ENCODE assay signal across 10 mouse cellular contexts in genomic region chr12:76372881-76373818, GRCm38 (mm10). TPM values are rescaled to one million over a fixed set of nuclear protein-coding genes. Genes with fewer than 3 reads are reported as not detected.
DNase-seq lines count a peak whose midpoint lies in the region; ATAC-seq and TF ChIP-seq lines count a peak whose summit lies in the region.
"Had no signal": no experiment of that assay in that cellular context is flagged by ENCODE, and none has a peak within 500 bp of the region (broad histone marks: within the 10 kb centered on the region; RNA-seq: fewer than 3 reads in every experiment).

No protein-coding gene starts in this region.

- H3K4me1 ChIP-seq in lung, embryonic 14.5 days (ENCODE audit: insufficient read depth) = peaks cover 10% of the 10 kb centered on the region
- peaks cover 48% of the 10 kb centered on the region for H3K4me1 ChIP-seq in limb, embryonic 13.5 days
- H3K4me1 ChIP-seq in stomach, embryonic 16.5 days (ENCODE audit: control insufficient read depth, insufficient read depth, low read length) = peaks cover 21% of the 10 kb centered on the region

- no peaks in the 10 kb centered on the region for H3K36me3 ChIP-seq in lung, embryonic 14.5 days (ENCODE audit: insufficient read depth)
- H3K36me3 ChIP-seq in limb, embryonic 13.5 days = no peaks in the 10 kb centered on the region
- H3K36me3 ChIP-seq in stomach, embryonic 16.5 days (ENCODE audit: control insufficient read depth, insufficient read depth, low read length) = no peaks in the 10 kb centered on the region

- DNase-seq in CD4-positive, CD25-positive, alpha-beta regulatory T cell, adult 2 months (ENCODE audit: low read depth, low spot score) = peak; percentile 69
- DNase-seq in lung, embryonic 14.5 days = no peak
- no peak for DNase-seq in lung, postnatal 25 days (ENCODE audit: low spot score)
- no peak for DNase-seq in adrenal gland, postnatal 36 days
- no peak for DNase-seq in cerebellum, adult 18-20 months
- DNase-seq: cerebellum, postnatal 25 days had no signal

- no peaks in the 10 kb centered on the region for H3K9me3 ChIP-seq in lung, embryonic 14.5 days (ENCODE audit: low read depth, low read length)
- no peaks in the 10 kb centered on the region for H3K9me3 ChIP-seq in limb, embryonic 13.5 days
- H3K9me3 ChIP-seq in stomach, embryonic 16.5 days (replicated peaks; ENCODE audit: control insufficient read depth, low read length) = no peaks in the 10 kb centered on the region

- 82% methylated on average over 5 of the region's 7 CpGs for WGBS in lung, embryonic 14.5 days
- 73% methylated on average over 5 of the region's 7 CpGs for WGBS in limb, embryonic 13.5 days
- WGBS in stomach, embryonic 16.5 days = 76% methylated on average over 5 of the region's 7 CpGs

- TF ChIP-seq CTCF in lung, embryonic 14.5 days (IDR thresholded peaks at IDR 0.05; ENCODE audit: low read depth) = peak; percentile 44

- no peak overlapping the region for H3K27ac ChIP-seq in lung, embryonic 14.5 days (ENCODE audit: low read depth)
- H3K27ac ChIP-seq in limb, embryonic 13.5 days = no peak overlapping the region
- H3K27ac ChIP-seq in stomach, embryonic 16.5 days (ENCODE audit: low read length) = no peak overlapping the region

- no peaks in the 10 kb centered on the region for H3K27me3 ChIP-seq in lung, embryonic 14.5 days (ENCODE audit: insufficient read depth, low read length)
- no peaks in the 10 kb centered on the region for H3K27me3 ChIP-seq in limb, embryonic 13.5 days
- no peaks in the 10 kb centered on the region for H3K27me3 ChIP-seq in stomach, embryonic 16.5 days (ENCODE audit: control insufficient read depth, insufficient read depth, low read length)

- H3K4me2 ChIP-seq in lung, embryonic 14.5 days = peak overlapping the region; percentile 78
- peak overlapping the region; percentile 92 for H3K4me2 ChIP-seq in limb, embryonic 13.5 days (replicated peaks)
- peak overlapping the region; percentile 80; the same call in 1 of the 2 replicates for H3K4me2 ChIP-seq in stomach, embryonic 16.5 days (ENCODE audit: low read depth, low read length)

- no peak overlapping the region; the same call in 1 of the 2 replicates for H3K4me3 ChIP-seq in lung, embryonic 14.5 days (ENCODE audit: low read depth, low read length)
- H3K4me3 ChIP-seq in limb, embryonic 13.5 days = peak overlapping the region; percentile 95; the same call in 1 of the 2 replicates
- H3K4me3 ChIP-seq in stomach, embryonic 16.5 days (replicated peaks; ENCODE audit: low read length) = no peak overlapping the region

- H3K9ac ChIP-seq in lung, embryonic 14.5 days = no peak overlapping the region
- no peak overlapping the region; the same call in 1 of the 2 replicates for H3K9ac ChIP-seq in limb, embryonic 13.5 days
- H3K9ac ChIP-seq in stomach, embryonic 16.5 days (ENCODE audit: low read length) = peak overlapping the region; percentile 11; the same call in 1 of the 2 replicates

- no peak for ATAC-seq in CD4-positive, CD25-positive, alpha-beta regulatory T cell, adult 4 months
- no peak for ATAC-seq in lung, embryonic 14.5 days (ENCODE audit: insufficient read depth)
- no peak for ATAC-seq in limb, embryonic 13.5 days (ENCODE audit: low FRiP score, low read depth)
- ATAC-seq in stomach, embryonic 16.5 days (ENCODE audit: insufficient read depth, low FRiP score) = no peak

RNA-seq across cellular contexts. Expression of gene Zbtb1, which starts 3.1 kb away (rescaled TPM):
- 10 to 100 TPM; 21.2 to 22.4 TPM for polyA plus RNA-seq in CD4-positive, CD25-positive, alpha-beta regulatory T cell, adult 4 months (2017; shearing (Covaris generic))
- polyA plus RNA-seq in lung, embryonic 14.5 days (2014; fragmentation: Nextera tagmentation; extraction: Ambion mirVana) = 12.6 and 13.2 TPM in 2 replicates
- polyA plus RNA-seq in limb, embryonic 13.5 days (2015; fragmentation: Nextera tagmentation; extraction: Ambion mirVana) = 8.9 and 10.1 TPM in 2 replicates
- polyA plus RNA-seq in stomach, embryonic 16.5 days (2015; fragmentation: Nextera tagmentation; extraction: Ambion mirVana) = 8.4 and 8.7 TPM in 2 replicates
- total RNA-seq in adrenal gland, postnatal 36 days (2021) = 1 to 10 TPM; 5.2 to 5.8 TPM

RNA-seq across cellular contexts. Expression of gene Zbtb25, which starts 3.7 kb away (rescaled TPM):
- polyA plus RNA-seq in CD4-positive, CD25-positive, alpha-beta regulatory T cell, adult 4 months (2017; shearing (Covaris generic)) = 10 to 100 TPM; 12.7 to 13.8 TPM
- 18.4 and 19.4 TPM in 2 replicates for polyA plus RNA-seq in lung, embryonic 14.5 days (2014; fragmentation: Nextera tagmentation; extraction: Ambion mirVana)
- 21.6 and 22.3 TPM in 2 replicates for polyA plus RNA-seq in limb, embryonic 13.5 days (2015; fragmentation: Nextera tagmentation; extraction: Ambion mirVana)
- polyA plus RNA-seq in stomach, embryonic 16.5 days (2015; fragmentation: Nextera tagmentation; extraction: Ambion mirVana) = 11.0 and 12.0 TPM in 2 replicates
- 1 to 10 TPM; 5.9 to 9.9 TPM for total RNA-seq in adrenal gland, postnatal 36 days (2021)

RNA-seq across cellular contexts. Expression of gene Hspa2, which starts 30.8 kb away (rescaled TPM):
- 1 to 10 TPM; 3.8 to 6.2 TPM for polyA plus RNA-seq in CD4-positive, CD25-positive, alpha-beta regulatory T cell, adult 4 months (2017; shearing (Covaris generic))
- polyA plus RNA-seq in lung, embryonic 14.5 days (2014; fragmentation: Nextera tagmentation; extraction: Ambion mirVana) = 6.0 TPM in 2 replicates
- polyA plus RNA-seq in limb, embryonic 13.5 days (2015; fragmentation: Nextera tagmentation; extraction: Ambion mirVana) = 6.7 TPM in 2 replicates
- polyA plus RNA-seq in stomach, embryonic 16.5 days (2015; fragmentation: Nextera tagmentation; extraction: Ambion mirVana) = 13.6 and 15.3 TPM in 2 replicates
- 10 to 100 TPM; 18.5 to 21.5 TPM for total RNA-seq in adrenal gland, postnatal 36 days (2021)

RNA-seq across cellular contexts. Expression of gene Ppp1r36, which starts 44.2 kb away (rescaled TPM):
- not detected for polyA plus RNA-seq in CD4-positive, CD25-positive, alpha-beta regulatory T cell, adult 4 months (2017; shearing (Covaris generic))
- polyA plus RNA-seq in lung, embryonic 14.5 days (2014; fragmentation: Nextera tagmentation; extraction: Ambion mirVana) = 2.8 and 3.2 TPM in 2 replicates
- polyA plus RNA-seq in limb, embryonic 13.5 days (2015; fragmentation: Nextera tagmentation; extraction: Ambion mirVana) = 4.5 and 4.8 TPM in 2 replicates
- 3.2 and 3.3 TPM in 2 replicates for polyA plus RNA-seq in stomach, embryonic 16.5 days (2015; fragmentation: Nextera tagmentation; extraction: Ambion mirVana)
- not detected for total RNA-seq in adrenal gland, postnatal 36 days (2021)
- polyA plus RNA-seq: large intestine, adult 2 months had no signal

RNA-seq across cellular contexts. Expression of gene Akap5, which starts 48.5 kb away (rescaled TPM):
- polyA plus RNA-seq in CD4-positive, CD25-positive, alpha-beta regulatory T cell, adult 4 months (2017; shearing (Covaris generic)) = 1 to 10 TPM; 3.3 to 3.8 TPM
- 24.2 and 25.7 TPM in 2 replicates for polyA plus RNA-seq in lung, embryonic 14.5 days (2014; fragmentation: Nextera tagmentation; extraction: Ambion mirVana)
- 2.1 and 2.3 TPM in 2 replicates for polyA plus RNA-seq in limb, embryonic 13.5 days (2015; fragmentation: Nextera tagmentation; extraction: Ambion mirVana)
- polyA plus RNA-seq in stomach, embryonic 16.5 days (2015; fragmentation: Nextera tagmentation; extraction: Ambion mirVana) = 4.8 TPM in 2 replicates
- under 1 TPM; 0.46 to 0.83 TPM for total RNA-seq in adrenal gland, postnatal 36 days (2021)
